Comparison of ENCODE assay signal across 15 mouse cellular contexts in genomic region chr17:80445433-80445832, GRCm38 (mm10).
"Had no signal": no experiment of that assay in that cellular context is flagged by ENCODE, and none has a peak within 500 bp of the region (broad histone marks: within the 10 kb centered on the region; RNA-seq: fewer than 3 reads in every experiment).

No protein-coding gene starts in this region.

- H3K27ac ChIP-seq: limb, embryonic 12.5 days; limb, embryonic 15.5 days; liver, embryonic 14.5 days; macrophage; midbrain, embryonic 13.5 days had no signal

- H3K4me1 ChIP-seq: limb, embryonic 12.5 days; limb, embryonic 15.5 days; midbrain, embryonic 13.5 days had no signal

- H3K27me3 ChIP-seq: limb, embryonic 12.5 days; limb, embryonic 15.5 days; midbrain, embryonic 13.5 days had no signal

- ATAC-seq: lung, postnatal 0 days; midbrain, embryonic 13.5 days; midbrain, embryonic 16.5 days had no signal

- H3K9ac ChIP-seq: limb, embryonic 12.5 days; limb, embryonic 15.5 days; liver, embryonic 14.5 days; liver, postnatal 0 days; lung, embryonic 14.5 days; midbrain, embryonic 13.5 days had no signal

- H3K9me3 ChIP-seq: limb, embryonic 12.5 days; limb, embryonic 15.5 days; midbrain, embryonic 13.5 days had no signal

- DNase-seq: kidney, postnatal 14 days; kidney, postnatal 4 days; left cerebral cortex, postnatal 4 days; liver, postnatal 0 days; lung, embryonic 14.5 days; thymus, adult 18-20 months; thymus, postnatal 4 days had no signal

- H3K4me2 ChIP-seq: limb, embryonic 12.5 days; limb, embryonic 15.5 days; liver, embryonic 11.5 days; lung, embryonic 14.5 days; midbrain, embryonic 13.5 days had no signal

- H3K4me3 ChIP-seq: limb, embryonic 12.5 days; limb, embryonic 15.5 days; midbrain, embryonic 13.5 days had no signal
